Mouse (Mus musculus) CH12.LX (cell line): ENCODE data around the gene Dcun1d4. TPM values are rescaled to one million over a fixed set of nuclear protein-coding genes. Genes with fewer than 3 reads are reported as not detected.

Experiments used
- DNase-seq: peaks from one replicate; pipeline ENCODE4 v3.0.0-alpha.2; 2013; ENCODE audit errors: extremely low read depth
- H3K27ac ChIP-seq: 2 replicates; pipeline ENCODE4 v1.5.1; 2012; ENCODE audit warnings: low read depth, mild to moderate bottlenecking, control low read depth, moderate library complexity; ENCODE audit not compliant: insufficient read depth
- H3K27me3 ChIP-seq: replicated peaks from 2 replicates; pipeline ENCODE3; 2012; ENCODE audit warnings: inconsistent platforms
- H3K36me3 ChIP-seq, 2 experiments: replicated peaks in 1 of 2; 2 replicates each; pipeline versions ENCODE3 to v1.6.1; 2012; ENCODE audit warnings: inconsistent platforms in 1 of 2, low read length in 1 of 2, mild to moderate bottlenecking in 1 of 2, mixed read lengths in 1 of 2, moderate library complexity in 1 of 2; ENCODE audit not compliant: control insufficient read depth in 1 of 2, insufficient read depth in 1 of 2
- H3K4me1 ChIP-seq, 2 experiments: 2 replicates each; pipeline ENCODE4 v1.6.1; 2012; ENCODE audit warnings: inconsistent platforms in 1 of 2, moderate library complexity in 1 of 2; ENCODE audit not compliant: insufficient read depth in 2 of 2, control insufficient read depth in 1 of 2
- H3K4me2 ChIP-seq: 2 replicates; pipeline ENCODE4 v1.6.1; 2012; ENCODE audit warnings: low read depth, mild to moderate bottlenecking, control low read depth; ENCODE audit not compliant: poor library complexity, insufficient read depth, severe bottlenecking
- H3K4me3 ChIP-seq, 3 experiments: fragments of 150-350 bp in 1 of 3; sonication (generic) in 1 of 3; replicated peaks in 1 of 3; 2 replicates each; pipeline versions ENCODE3 to v1.5.1; 2011 to 2012; ENCODE audit warnings: low read depth in 2 of 3, low read length in 2 of 3, mild to moderate bottlenecking in 2 of 3, moderate library complexity in 2 of 3, control low read depth in 1 of 3, improper control_type of control experiment in 1 of 3, inconsistent platforms in 1 of 3, mixed read lengths in 1 of 3; ENCODE audit not compliant: poor library complexity in 1 of 3
- H3K79me2 ChIP-seq: replicated peaks from 2 replicates; pipeline ENCODE4 v1.6.1; 2012; ENCODE audit warnings: mild to moderate bottlenecking, moderate library complexity; ENCODE audit not compliant: control insufficient read depth, poor library complexity, insufficient read depth, severe bottlenecking; ENCODE audit errors: extremely low read depth
- H3K9ac ChIP-seq: 2 replicates; pipeline ENCODE4 v1.6.1; 2012; ENCODE audit warnings: low read depth, mild to moderate bottlenecking, control low read depth, moderate library complexity; ENCODE audit not compliant: insufficient read depth
- H3K9me3 ChIP-seq: replicated peaks from 2 replicates; pipeline ENCODE3; 2012; ENCODE audit warnings: low read length, inconsistent platforms, mixed read lengths
- BHLHE40 ChIP-seq: IDR thresholded peaks from 2 replicates; pipeline ENCODE4 v1.6.1; 2011; ENCODE audit warnings: mild to moderate bottlenecking, low read depth, low read length, improper control_type of control experiment
- CHD1 ChIP-seq: IDR thresholded peaks from 2 replicates; pipeline ENCODE4 v1.6.1; 2012; ENCODE audit warnings: low read depth, low read length, improper control_type of control experiment, inconsistent platforms
- CHD2 ChIP-seq: IDR thresholded peaks from 2 replicates; pipeline ENCODE4 v1.6.1; 2011; ENCODE audit warnings: low read length, improper control_type of control experiment
- E2F4 ChIP-seq: IDR thresholded peaks from 2 replicates; pipeline ENCODE4 v1.6.1; 2011; ENCODE audit warnings: low read depth, low read length, improper control_type of control experiment; ENCODE audit not compliant: insufficient replicate concordance
- ELF1 ChIP-seq: IDR thresholded peaks from 2 replicates; pipeline ENCODE4 v1.6.1; 2014; ENCODE audit warnings: low read depth, mild to moderate bottlenecking, inconsistent platforms, low read length, improper control_type of control experiment
- EP300 ChIP-seq: IDR thresholded peaks from 2 replicates; pipeline ENCODE4 v1.6.1; 2011; ENCODE audit warnings: low read length, improper control_type of control experiment
- ETS1 ChIP-seq: conservative IDR thresholded peaks from 2 replicates; pipeline ENCODE4 v1.6.1; 2012; ENCODE audit warnings: low read depth, mild to moderate bottlenecking, inconsistent platforms, low read length, improper control_type of control experiment, moderate library complexity
- HCFC1 ChIP-seq: IDR thresholded peaks from 2 replicates; pipeline ENCODE4 v1.6.1; 2012; ENCODE audit warnings: low read depth, mild to moderate bottlenecking, inconsistent platforms, low read length, improper control_type of control experiment
- IRF4 ChIP-seq: IDR thresholded peaks from 2 replicates; pipeline ENCODE4 v1.6.1; 2014; ENCODE audit warnings: low read depth, mild to moderate bottlenecking, inconsistent platforms, low read length, improper control_type of control experiment
- JUND ChIP-seq: conservative IDR thresholded peaks from 2 replicates; pipeline ENCODE4 v1.6.1; 2011; ENCODE audit warnings: low read depth, low read length, improper control_type of control experiment
- MAX ChIP-seq: IDR thresholded peaks from 2 replicates; pipeline ENCODE4 v1.6.1; 2011; ENCODE audit warnings: low read length, improper control_type of control experiment
- MAZ ChIP-seq: IDR thresholded peaks from 2 replicates; pipeline ENCODE4 v1.6.1; 2012; ENCODE audit warnings: low read depth, mild to moderate bottlenecking, inconsistent platforms, low read length, improper control_type of control experiment, moderate library complexity
- MXI1 ChIP-seq: IDR thresholded peaks from 2 replicates; pipeline ENCODE4 v1.6.1; 2011; ENCODE audit warnings: mild to moderate bottlenecking, low read depth, low read length, improper control_type of control experiment
- MYC ChIP-seq: IDR thresholded peaks from 2 replicates; pipeline ENCODE4 v1.6.1; 2011; ENCODE audit warnings: low read depth, mild to moderate bottlenecking, improper control_type of control experiment, low read length
- NELFE ChIP-seq: IDR thresholded peaks from 2 replicates; pipeline ENCODE4 v1.6.1; 2011; ENCODE audit warnings: low read depth, low read length, improper control_type of control experiment
- PAX5 ChIP-seq: IDR thresholded peaks from 2 replicates; pipeline ENCODE4 v1.6.1; 2012; ENCODE audit warnings: low read length, inconsistent platforms, mixed read lengths
- POLR2A ChIP-seq: IDR thresholded peaks from 2 replicates; pipeline ENCODE4 v1.6.1; 2011; ENCODE audit warnings: low read depth, mild to moderate bottlenecking, improper control_type of control experiment, low read length
- POLR2AphosphoS2 ChIP-seq: IDR thresholded peaks from 2 replicates; pipeline ENCODE4 v1.6.1; 2011; ENCODE audit warnings: low read depth, low read length, improper control_type of control experiment
- SMC3 ChIP-seq: IDR thresholded peaks from 2 replicates; pipeline ENCODE4 v1.6.1; 2011; ENCODE audit warnings: low read depth, low read length, improper control_type of control experiment
- TBP ChIP-seq: conservative IDR thresholded peaks from 2 replicates; pipeline ENCODE4 v1.6.1; 2011; ENCODE audit warnings: low read depth, low read length, improper control_type of control experiment
- TCF12 ChIP-seq: IDR thresholded peaks from 2 replicates; pipeline ENCODE4 v1.6.1; 2014; ENCODE audit warnings: low read depth, mild to moderate bottlenecking, inconsistent platforms, low read length, improper control_type of control experiment
- UBTF ChIP-seq: IDR thresholded peaks from 2 replicates; pipeline ENCODE4 v1.6.1; 2012; ENCODE audit warnings: low read depth, mild to moderate bottlenecking, inconsistent platforms, low read length, improper control_type of control experiment, moderate library complexity
- USF1 ChIP-seq: IDR thresholded peaks from 2 replicates; pipeline ENCODE4 v1.6.1; 2014; ENCODE audit warnings: low read depth, mild to moderate bottlenecking, inconsistent platforms, low read length, improper control_type of control experiment
- ZKSCAN1 ChIP-seq: IDR thresholded peaks from 2 replicates; pipeline ENCODE4 v1.6.1; 2012; ENCODE audit warnings: low read depth, inconsistent platforms, low read length, improper control_type of control experiment, borderline replicate concordance
- dilution Hi-C: fragments of 300-500 bp; cut with MboI; formaldehyde crosslinking; loops from 2 replicates; pipeline ENCODE4 v1.14.3; 2020; ENCODE audit warnings: low sequenced_read_pairs; ENCODE audit not compliant: extremely low pct_unique_long_range_greater_than_20kb, extremely low pct_ligation_motif_present
- in situ Hi-C: fragments of 300-500 bp; cut with MboI; formaldehyde crosslinking; loops from 3 replicates; pipeline ENCODE4 v1.14.3; 2019; ENCODE audit warnings: low sequenced_read_pairs, low pct_ligation_motif_present, low pct_unique_long_range_greater_than_20kb, mixed read lengths
- polyA plus RNA-seq: library from polyadenylated mRNA; unstranded; fragments of >175 nt; gene quantifications from 2 replicates; pipeline ENCODE4 v1.2.1, GENCODE M21; 2012; ENCODE audit warnings: low read depth; ENCODE audit not compliant: insufficient read length
- total RNA-seq, 2 experiments: library from RNA; depleted of rRNA; stranded (reverse); fragments of 300-350 nt in 1 of 2; fragments of >200 nt in 1 of 2; gene quantifications; 2 replicates each; pipeline ENCODE4 v1.2.3; 2012 to 2014

Gene Dcun1d4
- total and polyA plus RNA-seq, 3 experiments, result 1.4 to 3.9 (median 1.7) TPM

- Histone ChIP-seq H3K9me3 (no peaks in the 10 kb centered on the region), H3K4me2 (no peak overlapping the region), H3K36me3 (peaks cover 0 to 4% of the 10 kb centered on the region in 2 experiments), H3K9ac (no peak overlapping the region), H3K27me3 (no peaks in the 10 kb centered on the region), H3K27ac (no peak overlapping the region), H3K79me2 (no peaks in the 10 kb centered on the region), H3K4me3 (no peak overlapping the region), H3K4me1 (peaks cover 0 to 33% of the 10 kb centered on the region in 2 experiments; a peak in 2 of 4 replicates)
- dilution Hi-C loops (no loop called here), in situ Hi-C loops (no loop called here)
- TF ChIP-seq ELF1 (no peak), PAX5 (no peak), UBTF (no peak), E2F4 (no peak), HCFC1 (no peak), CHD1 (no peak), MYC (no peak)
- DNase-seq, result no peak
These were observed 37.8 kb downstream of the Dcun1d4 start for GRCm38 (mm10) chr5:73518424-73519211.

DNA sequence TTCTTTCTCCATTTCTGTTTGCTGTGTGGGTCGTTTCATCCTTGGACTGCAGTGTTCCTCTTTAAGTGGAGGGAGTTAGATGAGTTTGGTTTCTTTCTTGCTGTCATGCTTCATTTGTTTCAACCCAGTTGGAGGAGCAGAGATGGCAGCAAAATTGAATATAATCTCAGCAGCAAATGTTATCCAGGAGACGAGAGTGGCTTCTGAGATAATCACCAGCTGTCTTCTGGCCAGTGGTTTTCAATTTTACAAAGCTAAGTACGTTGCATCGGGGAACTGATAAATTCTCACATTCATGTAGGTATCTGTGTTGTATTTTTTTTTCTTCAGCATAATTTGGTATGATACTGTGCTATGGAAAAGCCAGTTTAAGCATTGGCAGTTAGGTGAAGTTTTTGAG, 40.0 kb downstream of the Dcun1d4 start:
- in situ Hi-C loops, result no loop called here
- no peak overlapping the region for H3K9ac ChIP-seq

More for the DNA sequence above, 40.0 kb downstream of the Dcun1d4 start:
- TF ChIP-seq PAX5 (no peak), ETS1 (no peak), SMC3 (no peak), NELFE (no peak), TBP (no peak), MXI1 (no peak), MAX (no peak), EP300 (no peak), POLR2AphosphoS2 (no peak), TCF12 (no peak), POLR2A (no peak), IRF4 (no peak), CHD2 (no peak), MAZ (no peak), BHLHE40 (no peak), JUND (no peak), USF1 (no peak), ZKSCAN1 (no peak), ELF1 (no peak)
- Histone ChIP-seq H3K4me2 (no peak overlapping the region), H3K4me1 (peaks cover 0 to 40% of the 10 kb centered on the region in 2 experiments; a peak in 2 of 4 replicates), H3K79me2 (no peaks in the 10 kb centered on the region), H3K4me3 (no peak overlapping the region), H3K9me3 (no peaks in the 10 kb centered on the region), H3K36me3 (no peaks in the 10 kb centered on the region), H3K27ac (no peak overlapping the region), H3K27me3 (no peaks in the 10 kb centered on the region)
- no peak for DNase-seq
- dilution Hi-C loops, result no loop called here
